Mouse (Mus musculus) neural tube, embryonic 12.5 days (tissue): ENCODE results near the gene Olfr1102. TPM values are rescaled to one million over a fixed set of nuclear protein-coding genes. Genes with fewer than 3 reads are reported as not detected.

Experiments
- ATAC-seq: fragments of 200-750 bp; cut with Nextera tagmentation; 2 replicates; pipeline ENCODE4 v1.8.0; 2017; ENCODE audit warnings: low read depth, mild to moderate bottlenecking, moderate TSS enrichment, moderate library complexity; ENCODE audit not compliant: low FRiP score
- H3K27ac ChIP-seq: fragments of 300-500 bp; sonication (generic); 2 replicates; pipeline ENCODE4 v1.5.1; 2016
- H3K27me3 ChIP-seq: fragments of 300-500 bp; sonication (generic); replicated peaks from 2 replicates; pipeline ENCODE4 v1.6.1; 2016; ENCODE audit warnings: mild to moderate bottlenecking
- H3K36me3 ChIP-seq: fragments of 300-500 bp; sonication (generic); 2 replicates; pipeline ENCODE4 v1.6.1; 2016; ENCODE audit warnings: mild to moderate bottlenecking
- H3K4me1 ChIP-seq: fragments of 300-500 bp; sonication (generic); 2 replicates; pipeline ENCODE4 v1.6.1; 2016
- H3K4me2 ChIP-seq: fragments of 300-500 bp; sonication (generic); replicated peaks from 2 replicates; pipeline ENCODE4 v1.6.1; 2016; ENCODE audit warnings: mild to moderate bottlenecking
- H3K4me3 ChIP-seq: fragments of 300-500 bp; sonication (generic); 2 replicates; pipeline ENCODE4 v1.5.1; 2016
- H3K9ac ChIP-seq: fragments of 300-500 bp; sonication (generic); 2 replicates; pipeline ENCODE4 v1.6.1; 2016; ENCODE audit warnings: mild to moderate bottlenecking
- H3K9me3 ChIP-seq: fragments of 300-500 bp; sonication (generic); 2 replicates; pipeline ENCODE4 v1.6.1; 2016; ENCODE audit warnings: mild to moderate bottlenecking
- WGBS: fragments of 180-500 bp; shearing (Covaris S2); methylation state at CpG from one replicate; pipeline ENCODE4 v1.1.7; 2016; 5-methylcytosine and 5-hydroxymethylcytosine counted together
- polyA plus RNA-seq: library from polyadenylated mRNA; unstranded; fragments of >200 nt; fragmentation: Nextera tagmentation; extraction: Ambion mirVana; gene quantifications from 2 replicates; pipeline ENCODE4 v1.2.1, GENCODE M21; 2016

Olfr1102 gene
- not detected in 2 replicates for polyA plus RNA-seq

GRCm38 (mm10) chr2:86998098-86998497 lies at the start of gene Olfr1102:
TSS of gene Olfr1102 (plus strand) at chr2:86998398.
- no peak within 1 kb of the TSS for H3K9ac ChIP-seq
- no peak within 1 kb of the TSS for H3K27ac ChIP-seq
- no peaks in the 10 kb centered on the region for H3K27me3 ChIP-seq
- H3K36me3 ChIP-seq: no peaks in the 10 kb centered on the region
- no peak within 1 kb of the TSS for H3K4me2 ChIP-seq
- H3K4me3 ChIP-seq: no peak within 1 kb of the TSS
- no peaks in the 10 kb centered on the region for H3K9me3 ChIP-seq
- ATAC-seq: no peak
- no peaks in the 10 kb centered on the region for H3K4me1 ChIP-seq

DNA sequence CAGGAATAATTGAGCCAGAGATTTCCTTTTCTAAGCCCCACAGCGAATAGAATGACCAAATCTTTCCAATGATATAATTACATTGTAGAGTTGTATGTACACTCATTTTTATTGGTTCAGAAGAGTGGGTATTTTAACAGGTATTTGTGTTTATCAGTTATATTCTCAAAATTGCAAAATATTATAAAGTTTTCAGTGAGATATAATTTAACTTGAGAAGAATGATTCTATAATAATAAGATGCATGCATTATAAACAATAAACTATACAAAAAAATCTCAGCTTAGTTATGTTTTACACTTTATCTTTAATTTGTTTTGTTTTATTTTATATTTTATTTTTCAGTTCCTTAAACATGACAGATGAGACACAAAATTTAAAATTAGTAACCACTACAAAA lies 37.6 kb upstream of the Olfr1102 start, which contains the start of gene Olfr1099:
TSS of gene Olfr1099 (minus strand) at position 101 of the 400 bp plus-strand sequence.
- Histone ChIP-seq H3K9ac (no peak within 1 kb of the TSS), H3K4me2 (no peak within 1 kb of the TSS), H3K27me3 (no peaks in the 10 kb centered on the region), H3K4me3 (no peak within 1 kb of the TSS), H3K4me1 (no peaks in the 10 kb centered on the region), H3K27ac (no peak within 1 kb of the TSS), H3K36me3 (no peaks in the 10 kb centered on the region), H3K9me3 (no peaks in the 10 kb centered on the region)
- ATAC-seq: no peak
- WGBS: 85% methylated on average over 1 of the region's 1 CpGs

DNA sequence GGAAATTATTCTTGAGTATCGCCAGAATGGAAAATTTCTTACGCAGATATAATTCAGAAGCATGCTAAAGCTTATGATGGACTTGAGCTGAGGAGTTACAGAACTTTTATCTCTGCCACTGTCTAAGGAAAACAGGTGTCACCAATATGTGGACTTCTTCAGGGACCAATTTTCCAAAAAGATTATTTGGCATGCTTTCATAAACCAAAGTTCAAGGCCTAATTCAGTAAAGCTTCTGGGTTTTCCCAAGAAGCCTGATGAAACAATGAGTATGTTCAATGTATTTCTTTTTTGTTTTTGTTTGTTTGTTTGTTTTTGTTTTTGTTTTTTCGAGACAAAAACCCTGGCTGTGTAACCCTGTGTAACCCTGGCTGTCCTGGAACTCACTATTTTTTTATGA lies 18.3 kb upstream of the Olfr1102 start, which contains the start of gene Olfr1100:
TSS of gene Olfr1100 (minus strand) at position 101 of the 400 bp plus-strand sequence.
- no peak within 1 kb of the TSS for H3K4me3 ChIP-seq
- H3K27ac ChIP-seq: no peak within 1 kb of the TSS
- no peak within 1 kb of the TSS for H3K4me2 ChIP-seq
- H3K36me3 ChIP-seq: no peaks in the 10 kb centered on the region
- no peaks in the 10 kb centered on the region for H3K4me1 ChIP-seq
- no peaks in the 10 kb centered on the region for H3K9me3 ChIP-seq
- no peak within 1 kb of the TSS for H3K9ac ChIP-seq
- no peaks in the 10 kb centered on the region for H3K27me3 ChIP-seq
- WGBS: 86% methylated on average over 3 of the region's 3 CpGs
- no peak for ATAC-seq

DNA sequence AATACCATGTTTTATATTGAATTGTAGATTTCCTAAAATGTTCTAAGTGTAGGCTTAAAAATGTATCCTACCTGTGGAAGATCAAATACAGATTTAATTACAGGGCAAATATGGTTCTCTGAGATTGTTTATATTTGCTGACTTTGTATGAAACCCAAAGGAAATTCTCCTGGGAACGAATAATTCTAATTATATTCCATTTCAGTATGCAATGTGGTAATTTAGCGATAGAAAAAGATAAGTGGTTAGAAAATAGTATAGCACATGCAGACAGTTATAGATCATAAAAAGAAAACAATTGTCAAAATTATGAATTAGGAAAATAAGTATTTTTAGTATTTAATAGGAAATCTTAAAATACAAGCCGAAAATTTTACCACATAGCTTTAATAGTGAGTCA lies 7.1 kb upstream of the Olfr1102 start, which contains the start of gene Olfr1101:
TSS of gene Olfr1101 (minus strand) at position 101 of the 400 bp plus-strand sequence.
- no peak within 1 kb of the TSS for H3K27ac ChIP-seq
- 86% methylated on average over 3 of the region's 3 CpGs for WGBS
- no peak within 1 kb of the TSS for H3K4me3 ChIP-seq
- H3K9me3 ChIP-seq: no peaks in the 10 kb centered on the region
- H3K4me1 ChIP-seq: no peaks in the 10 kb centered on the region
- no peak for ATAC-seq
- no peaks in the 10 kb centered on the region for H3K27me3 ChIP-seq
- H3K9ac ChIP-seq: no peak within 1 kb of the TSS
- no peak within 1 kb of the TSS for H3K4me2 ChIP-seq
- H3K36me3 ChIP-seq: no peaks in the 10 kb centered on the region

GRCm38 (mm10) chr2:87026980-87027379 lies 28.8 kb downstream of the Olfr1102 start, which contains the start of gene Olfr1104:
TSS of gene Olfr1104 (minus strand) at chr2:87027080.
- H3K4me3 ChIP-seq: no peak within 1 kb of the TSS
- H3K9ac ChIP-seq: no peak within 1 kb of the TSS
- H3K36me3 ChIP-seq: no peaks in the 10 kb centered on the region
- no peak within 1 kb of the TSS for H3K27ac ChIP-seq
- no peaks in the 10 kb centered on the region for H3K4me1 ChIP-seq
- ATAC-seq: no peak
- no peak within 1 kb of the TSS for H3K4me2 ChIP-seq
- WGBS: 86% methylated on average over 1 of the region's 1 CpGs
- H3K27me3 ChIP-seq: no peaks in the 10 kb centered on the region
- no peaks in the 10 kb centered on the region for H3K9me3 ChIP-seq

- no peak for ATAC-seq
- H3K27me3 ChIP-seq: no peaks in the 10 kb centered on the region
- no peaks in the 10 kb centered on the region for H3K4me1 ChIP-seq
- H3K9me3 ChIP-seq: no peaks in the 10 kb centered on the region
- H3K9ac ChIP-seq: no peak within 1 kb of the TSS
- no peak within 1 kb of the TSS for H3K4me2 ChIP-seq
- no peak within 1 kb of the TSS for H3K4me3 ChIP-seq
- no peak within 1 kb of the TSS for H3K27ac ChIP-seq
- H3K36me3 ChIP-seq: no peaks in the 10 kb centered on the region
Observed at GRCm38 (mm10) chr2:87036431-87036830, 38.2 kb downstream of the Olfr1102 start, which contains the start of gene Olfr1105. TSS of gene Olfr1105 (minus strand) at chr2:87036531.

- 78% methylated on average over 1 of the region's 1 CpGs for WGBS
- Histone ChIP-seq H3K27me3 (no peaks in the 10 kb centered on the region), H3K9ac (no peak within 1 kb of the TSS), H3K4me1 (no peaks in the 10 kb centered on the region), H3K4me2 (no peak within 1 kb of the TSS), H3K4me3 (no peak within 1 kb of the TSS), H3K36me3 (no peaks in the 10 kb centered on the region), H3K27ac (no peak within 1 kb of the TSS), H3K9me3 (no peaks in the 10 kb centered on the region)
- no peak for ATAC-seq
Observed at GRCm38 (mm10) chr2:87052173-87052572, 54.0 kb downstream of the Olfr1102 start, which contains the start of gene Olfr1106. TSS of gene Olfr1106 (minus strand) at chr2:87052273.

Other genes with a start within 250 kb of the Olfr1102 start
- gene Olfr1090, start 239.4 kb upstream of the Olfr1102 start, polyA plus RNA-seq: not detected in 2 replicates
- not detected in 2 replicates for gene Olfr1093, start 215.9 kb upstream of the Olfr1102 start, polyA plus RNA-seq
- gene Olfr141, start 188.4 kb upstream of the Olfr1102 start, polyA plus RNA-seq: not detected in 2 replicates
- gene Olfr1094, start 173.7 kb upstream of the Olfr1102 start, polyA plus RNA-seq: not detected in 2 replicates
- not detected in 2 replicates for gene Olfr1095, start 146.7 kb upstream of the Olfr1102 start, polyA plus RNA-seq
- not detected in 2 replicates for gene Gm13723, start 123.6 kb upstream of the Olfr1102 start, polyA plus RNA-seq
- not detected in 2 replicates for gene Olfr1097, start 106.2 kb upstream of the Olfr1102 start, polyA plus RNA-seq
- gene Olfr1098, start 73.9 kb upstream of the Olfr1102 start, polyA plus RNA-seq: not detected in 2 replicates
- gene Olfr1099, start 37.7 kb upstream of the Olfr1102 start, polyA plus RNA-seq: not detected in 2 replicates
- gene Olfr1100, start 18.4 kb upstream of the Olfr1102 start, polyA plus RNA-seq: not detected in 2 replicates
- not detected in 2 replicates for gene Olfr1101, start 7.2 kb upstream of the Olfr1102 start, polyA plus RNA-seq
- gene Olfr1104, start 28.7 kb downstream of the Olfr1102 start, polyA plus RNA-seq: not detected in 2 replicates
- not detected in 2 replicates for gene Olfr1105, start 38.1 kb downstream of the Olfr1102 start, polyA plus RNA-seq
- gene Olfr1106, start 53.9 kb downstream of the Olfr1102 start, polyA plus RNA-seq: not detected in 2 replicates
- not detected in 2 replicates for gene Olfr1107, start 77.4 kb downstream of the Olfr1102 start, polyA plus RNA-seq
- not detected in 2 replicates for gene Olfr1109, start 97.6 kb downstream of the Olfr1102 start, polyA plus RNA-seq
- not detected in 2 replicates for gene Olfr259, start 116.2 kb downstream of the Olfr1102 start, polyA plus RNA-seq
- not detected in 2 replicates for gene Olfr1110, start 141.9 kb downstream of the Olfr1102 start, polyA plus RNA-seq
- not detected in 2 replicates for gene Olfr1111, start 154.2 kb downstream of the Olfr1102 start, polyA plus RNA-seq
- gene Olfr1112, start 189.4 kb downstream of the Olfr1102 start, polyA plus RNA-seq: not detected in 2 replicates
- gene Olfr1113, start 210.6 kb downstream of the Olfr1102 start, polyA plus RNA-seq: not detected in 2 replicates
- gene Olfr1115, start 249.6 kb downstream of the Olfr1102 start, polyA plus RNA-seq: not detected in 2 replicates